Mouse (Mus musculus) testis, postnatal 10 days (tissue): ENCODE measurements at regions not wholly inside any gene's neighbourhood (a gene's known extent, or its start where the extent isn't known, plus 50 kb on each side); places are given as distances from the start of the nearest gene placed in this dataset.

ENCODE experiments used
- DNase-seq: peaks from one replicate; pipeline ENCODE4 v3.0.0; 2021; ENCODE audit warnings: low spot score

DNA sequence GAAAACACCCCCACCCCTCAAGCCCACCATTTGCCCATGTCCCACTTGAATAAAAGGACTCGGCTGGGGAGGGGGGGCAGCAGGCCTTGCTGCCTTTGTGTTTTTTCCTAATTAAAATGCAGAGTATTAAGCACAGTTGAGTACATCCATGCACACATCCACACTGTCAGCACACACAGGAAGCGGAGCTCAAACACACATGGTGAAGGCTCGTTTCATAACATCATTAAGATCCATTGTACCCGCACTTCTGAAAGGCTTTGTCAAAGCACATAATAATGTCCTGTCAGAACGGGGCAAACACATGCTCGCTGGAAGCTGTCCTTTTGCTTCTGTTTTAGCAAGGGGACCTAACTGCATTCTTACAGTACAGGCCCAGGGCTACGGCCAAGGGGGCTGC is 75.3 kb upstream of the Arhgap21 start:
- no peak for DNase-seq

DNA sequence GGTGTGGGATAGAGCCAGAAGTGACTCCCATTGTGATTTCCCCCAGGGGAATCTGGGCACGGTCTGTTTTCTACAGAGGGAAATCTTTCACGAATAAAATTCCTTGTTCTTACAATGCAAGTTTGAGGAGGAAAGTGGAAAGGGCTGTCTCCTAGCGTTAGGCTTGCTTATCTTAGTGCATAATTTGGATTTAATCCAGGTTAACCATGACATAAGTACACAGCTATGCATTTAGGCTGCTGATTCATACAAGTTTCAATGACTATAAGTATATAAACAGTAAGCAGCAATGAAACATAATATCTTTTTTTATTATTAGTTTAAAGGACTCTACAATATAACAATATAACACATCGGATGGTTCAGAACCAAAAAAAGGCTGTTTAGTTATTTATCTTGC is 74.6 kb upstream of the Arhgap21 start:
- DNase-seq, result no peak

DNA sequence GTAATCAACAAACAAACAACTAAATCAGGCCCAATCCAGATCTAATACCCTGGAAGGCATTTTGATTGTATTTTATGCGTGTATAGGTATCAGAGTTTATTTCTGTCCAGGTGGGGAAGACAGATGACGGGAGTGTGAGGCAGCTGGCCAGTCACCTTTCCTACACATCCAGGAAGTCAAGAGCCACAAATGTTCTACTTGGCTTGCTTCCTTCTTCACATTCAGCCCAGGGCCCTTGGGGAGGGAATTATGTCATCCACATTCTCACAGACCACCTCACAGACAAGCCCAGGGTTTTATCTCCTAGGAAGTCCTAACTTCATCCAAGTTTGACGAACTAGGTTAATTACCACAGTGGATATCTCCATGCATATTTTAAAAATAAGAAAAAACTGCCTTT is 68.9 kb upstream of the Arhgap21 start:
- DNase-seq, result no peak

DNA sequence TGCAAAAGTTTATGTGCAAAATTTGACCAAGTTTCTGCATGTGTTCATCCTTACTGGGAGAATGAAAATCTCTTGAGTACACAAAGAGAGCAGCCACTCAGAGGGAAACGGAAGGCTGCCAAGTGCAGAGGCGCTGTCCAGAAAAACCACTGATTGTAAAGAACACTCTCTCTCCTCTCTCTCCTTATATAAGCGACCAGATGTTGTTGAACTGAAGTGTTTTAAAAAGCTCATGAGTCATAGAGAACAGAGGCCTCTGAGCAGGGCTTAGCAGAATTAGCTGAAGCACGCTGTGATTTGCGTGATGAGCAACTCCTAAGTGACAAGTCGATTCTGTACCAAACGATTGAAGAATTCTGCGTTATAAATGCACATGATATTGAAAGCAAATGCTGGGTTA is 68.5 kb upstream of the Arhgap21 start:
- peak; percentile 52 for DNase-seq

DNA sequence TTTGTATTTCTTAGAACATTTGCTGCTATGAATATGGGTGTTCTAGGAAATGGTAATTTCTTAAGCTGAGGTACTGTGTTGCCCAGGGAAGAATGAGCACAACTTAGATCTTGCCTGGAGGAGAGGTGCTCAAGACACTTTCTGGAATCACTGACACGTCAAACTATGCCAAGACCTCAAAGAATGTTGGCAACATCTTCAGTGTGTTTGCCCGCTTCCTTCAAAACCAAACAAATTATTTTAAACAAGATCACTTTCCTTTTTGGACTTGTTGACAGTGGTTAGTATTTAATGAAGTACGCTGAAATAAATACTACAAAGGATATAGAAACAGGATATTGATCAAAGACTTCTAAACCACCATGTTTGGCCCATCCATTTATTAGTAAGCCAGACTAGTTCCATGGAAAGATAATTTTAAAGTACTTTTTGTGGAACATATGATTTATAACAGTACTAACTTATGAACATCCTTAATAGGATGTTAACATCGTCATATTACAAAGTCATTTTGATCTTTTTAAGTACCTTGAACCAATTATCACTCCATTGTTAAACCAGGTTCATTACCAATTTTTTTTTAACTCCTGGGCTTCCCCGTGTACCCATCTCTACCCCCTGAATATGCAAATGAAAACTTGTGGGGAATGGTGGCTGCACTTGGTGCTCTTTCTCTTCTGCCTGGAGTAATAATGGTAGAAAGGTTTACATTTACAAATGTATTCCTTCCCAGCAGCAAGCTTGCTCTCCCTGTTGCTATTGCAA is 67.4 kb upstream of the Arhgap21 start:
- DNase-seq, result no peak

DNA sequence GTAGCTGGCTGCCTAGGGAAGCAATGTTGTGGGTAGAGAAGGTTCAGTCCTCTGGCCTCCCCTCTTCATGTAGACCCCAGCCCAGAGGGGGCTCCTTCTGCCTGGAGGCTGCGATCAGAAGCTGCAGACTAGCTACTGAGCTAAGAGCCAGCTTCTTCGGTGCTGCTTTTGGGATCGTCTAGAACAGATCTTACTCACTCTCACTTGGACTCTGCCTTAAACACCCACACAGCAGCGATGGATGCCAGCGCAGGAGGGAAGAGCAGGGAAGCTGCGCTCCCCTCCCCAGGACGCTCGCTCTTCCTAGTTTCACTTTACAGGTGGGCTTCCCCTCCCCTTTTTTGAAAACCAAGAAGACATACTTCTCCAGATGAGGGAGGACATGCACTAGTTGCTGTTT is 66.0 kb upstream of the Arhgap21 start:
- DNase-seq, result no peak

DNA sequence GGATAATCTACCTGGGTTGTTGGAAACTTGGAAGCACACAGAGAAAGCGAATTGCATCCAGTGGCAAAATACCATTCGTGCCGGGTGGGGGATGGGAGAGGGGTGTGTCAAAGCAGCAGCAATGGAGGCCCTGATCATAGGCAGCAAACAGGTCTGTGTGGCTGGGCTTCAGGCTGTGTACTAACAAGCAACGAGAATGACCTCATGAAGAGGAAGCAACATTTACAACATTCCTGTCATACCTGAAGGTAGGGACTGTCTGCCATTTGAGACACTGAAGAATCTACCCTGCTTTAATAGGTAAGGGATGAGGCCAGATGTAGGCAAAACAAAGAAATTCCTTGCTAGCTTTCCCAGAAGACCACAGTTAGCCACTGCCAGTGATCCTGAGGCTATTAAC is 62.0 kb upstream of the Arhgap21 start:
- no peak for DNase-seq

DNA sequence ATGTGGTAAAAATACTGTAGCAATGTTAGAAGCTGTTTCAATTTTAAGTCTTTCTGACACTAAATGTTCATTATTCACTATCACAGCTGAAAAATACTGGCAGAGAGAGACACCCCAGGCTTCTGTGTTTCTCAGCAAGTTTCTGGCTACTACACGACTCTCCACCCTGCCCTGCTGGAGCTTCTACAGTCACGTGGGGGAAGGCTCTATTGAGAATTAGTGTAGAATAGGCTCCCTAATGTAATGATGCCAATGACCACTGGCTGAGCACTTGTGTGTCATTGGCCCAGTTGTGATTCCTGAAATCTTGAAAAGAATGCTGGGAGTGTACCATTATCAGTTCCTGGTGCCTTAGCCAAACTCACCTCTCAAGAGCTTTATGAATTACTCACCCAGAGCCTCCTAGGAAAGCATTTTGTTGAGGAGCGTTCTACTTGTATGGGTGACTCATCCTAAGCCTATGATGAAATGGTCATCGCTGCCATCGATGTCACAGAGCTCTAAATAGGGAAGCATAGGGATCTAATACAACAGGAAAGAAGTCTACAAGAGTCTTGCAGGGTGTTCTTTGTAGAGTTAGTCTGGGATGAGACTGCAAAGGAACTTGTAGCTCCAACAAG is 60.8 kb upstream of the Arhgap21 start:
- DNase-seq, result no peak

DNA sequence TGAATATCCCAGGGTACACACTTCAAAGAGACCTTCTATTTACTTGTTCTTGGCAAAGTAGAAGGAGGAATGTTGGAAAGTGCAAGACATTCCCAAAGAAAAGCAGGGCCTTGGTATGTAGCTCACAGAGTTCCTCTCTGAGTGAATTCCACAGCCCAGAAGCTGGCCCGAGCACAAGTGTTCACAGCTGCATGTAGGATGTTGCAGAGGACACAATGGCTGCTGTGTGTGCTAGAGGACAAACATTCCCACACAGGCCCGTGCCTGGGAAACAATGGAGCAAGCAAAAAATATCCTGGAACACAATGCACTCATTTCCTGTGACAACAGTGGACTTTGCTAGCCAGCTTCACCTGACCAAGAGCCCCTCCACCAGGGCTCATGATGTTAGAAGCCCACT is 59.9 kb upstream of the Arhgap21 start:
- DNase-seq, result peak; percentile 61

DNA sequence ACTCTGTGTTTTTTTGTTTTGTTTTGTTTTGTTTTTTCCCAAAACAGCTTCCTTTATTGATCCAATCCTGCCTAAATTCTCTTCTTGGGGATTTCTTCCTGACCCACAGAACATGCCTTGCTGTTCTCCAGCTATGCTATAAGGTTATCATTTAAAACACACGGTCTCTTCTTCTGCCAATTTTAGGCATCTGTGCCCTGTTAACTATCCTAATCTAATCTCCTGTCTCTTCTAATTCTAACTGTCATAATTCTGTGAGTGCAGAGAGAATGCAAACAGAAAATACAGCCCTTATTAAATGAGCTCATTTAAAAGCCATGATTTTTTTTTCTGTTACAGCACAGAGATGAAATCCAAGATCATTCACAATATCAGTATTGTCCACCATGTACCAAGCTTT is 49.9 kb upstream of the Arhgap21 start:
- no peak for DNase-seq
